Mouse (Mus musculus) heart, postnatal 0 days (tissue): ENCODE data around the gene Pstpip1.

Experiments used
- CTCF ChIP-seq: IDR thresholded peaks from 2 replicates; pipeline ENCODE4 v1.5.1; 2016; ENCODE audit warnings: antibody characterized with exemption, control low read depth, low read depth
- EP300 ChIP-seq: IDR thresholded peaks from 2 replicates; pipeline ENCODE4 v1.6.1; 2016; ENCODE audit warnings: antibody characterized with exemption, low read depth

- TF ChIP-seq CTCF (no peak), EP300 (no peak)
These were observed 17.8 kb downstream of the Pstpip1 start for GRCm38 (mm10) chr9:56107527-56107926.
